Mouse (Mus musculus) ES-E14 (cell line): ENCODE data around the gene Gabra4.

Source experiments
- CHD2 ChIP-seq: IDR thresholded peaks from 2 replicates; pipeline ENCODE4 v1.6.1; 2014; ENCODE audit warnings: mild to moderate bottlenecking, low read depth, low read length, inconsistent platforms
- MAFK ChIP-seq: IDR thresholded peaks from 2 replicates; pipeline ENCODE4 v1.6.1; 2014; ENCODE audit warnings: mild to moderate bottlenecking, low read depth, low read length, inconsistent platforms; ENCODE audit not compliant: insufficient read depth
- ZC3H11A ChIP-seq: IDR thresholded peaks from 2 replicates; pipeline ENCODE4 v1.6.1; 2012; ENCODE audit warnings: low read depth, mild to moderate bottlenecking, inconsistent platforms, low read length, borderline replicate concordance
- ZNF384 ChIP-seq: IDR thresholded peaks from 2 replicates; pipeline ENCODE4 v1.6.1; 2012; ENCODE audit warnings: low read depth, low read length, inconsistent platforms

DNA sequence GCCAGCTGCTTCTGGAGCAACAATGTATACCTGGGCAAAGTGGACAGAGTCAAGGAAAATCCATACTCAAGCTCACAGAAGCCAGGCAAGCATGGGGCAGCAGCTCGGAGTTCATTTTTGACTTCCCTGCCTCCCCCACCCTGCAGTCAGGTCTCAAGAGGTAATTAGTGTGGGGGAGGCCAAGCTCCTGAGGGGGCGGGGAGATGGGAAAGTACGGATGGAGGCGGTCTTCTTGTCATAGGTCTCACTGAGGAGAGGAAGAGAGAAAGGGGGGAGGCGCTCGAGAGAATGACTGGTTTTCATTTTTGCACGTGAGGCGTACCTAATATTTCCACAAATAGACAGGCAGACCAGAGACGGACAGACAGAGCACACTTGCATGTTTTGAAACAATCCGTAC lies 1.3 kb downstream of the Gabra4 start:
- TF ChIP-seq ZNF384 (no peak), ZC3H11A (no peak), CHD2 (no peak), MAFK (no peak)
